Comparison of ENCODE assay signal across 8 mouse cellular contexts in the genomic region with DNA sequence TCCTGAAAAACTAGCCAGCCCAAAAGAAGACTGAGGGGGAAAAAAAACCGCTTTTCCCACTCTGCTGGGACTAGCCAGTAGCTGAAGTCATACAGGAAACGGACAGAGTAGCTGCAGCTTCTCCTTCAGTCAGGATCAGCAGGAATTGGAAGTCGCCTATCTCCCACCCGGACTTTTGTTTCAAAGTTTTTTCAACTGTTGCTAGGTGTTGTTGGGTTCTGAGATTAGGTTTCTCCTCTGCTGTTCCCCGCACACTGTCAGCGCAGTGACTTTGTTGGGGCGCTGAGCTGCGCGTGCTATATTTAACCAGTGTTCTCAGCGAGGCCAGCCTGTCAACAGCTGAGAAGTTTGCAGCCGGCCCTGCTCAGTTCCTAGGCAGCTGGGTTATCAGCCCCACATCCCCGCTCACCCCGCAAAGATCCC. TPM values are rescaled to one million over a fixed set of nuclear protein-coding genes. Genes with fewer than 3 reads are reported as not detected.
A peak's percentile ranks its signal among the peaks of the same experiment; 100 is the strongest.
DNase-seq lines count a peak whose midpoint lies in the region; ATAC-seq and TF ChIP-seq lines count a peak whose summit lies in the region.

No protein-coding gene starts in this region.

- no peaks in the 10 kb centered on the region for H3K9me3 ChIP-seq in intestine, postnatal 0 days (ENCODE audit: control insufficient read depth)
- no peaks in the 10 kb centered on the region for H3K9me3 ChIP-seq in midbrain, embryonic 15.5 days
- H3K9me3 ChIP-seq in stomach, embryonic 15.5 days = no peaks in the 10 kb centered on the region

- no peak for TF ChIP-seq POLR2A in liver, adult 2 months (IDR thresholded peaks at IDR 0.05; ENCODE audit: extremely low read depth, insufficient read depth, low read length)

- no peak for TF ChIP-seq CTCF in intestine, postnatal 0 days (IDR thresholded peaks at IDR 0.05; ENCODE audit: low read depth)
- no peak for TF ChIP-seq CTCF in liver, adult 2 months (IDR thresholded peaks at IDR 0.05; ENCODE audit: low read depth, low read length)

- H3K4me2 ChIP-seq in intestine, postnatal 0 days (replicated peaks; ENCODE audit: low read depth) = peak overlapping the region; percentile 50
- H3K4me2 ChIP-seq in midbrain, embryonic 15.5 days = peak overlapping the region; percentile 40
- peak overlapping the region; percentile 57 for H3K4me2 ChIP-seq in stomach, embryonic 15.5 days

- peak overlapping the region; percentile 1; the same call in 1 of the 2 replicates for H3K9ac ChIP-seq in intestine, postnatal 0 days (ENCODE audit: low read depth, low read length)
- peak overlapping the region; percentile 23 for H3K9ac ChIP-seq in liver, adult 2 months (ENCODE audit: low read depth, low read length)
- H3K9ac ChIP-seq in midbrain, embryonic 15.5 days = no peak overlapping the region
- peak overlapping the region; percentile 39; the same call in 1 of the 2 replicates for H3K9ac ChIP-seq in stomach, embryonic 15.5 days

- ATAC-seq in intestine, postnatal 0 days = no peak; the same call in 1 of the 2 replicates
- no peak for ATAC-seq in midbrain, embryonic 15.5 days (replicated peaks)
- peak; percentile 77 for ATAC-seq in stomach, embryonic 15.5 days (ENCODE audit: insufficient read depth, low FRiP score, low read depth)
- ATAC-seq in inflammation-experienced regulatory T-cells, adult 6 months = no peak

- DNase-seq in R1 (ENCODE audit: low read depth, low spot score) = peak; percentile 30
- DNase-seq in embryo, embryonic 11.5 days (ENCODE audit: low read depth, low spot score) = peak; percentile 34
- DNase-seq in heart, adult 18-20 months = peak; percentile 85 to 88
- DNase-seq in liver, adult 2 months (ENCODE audit: extremely low read depth, low read depth, low spot score) = no peak

- 1% methylated on average over 13 of the region's 13 CpGs for WGBS in intestine, postnatal 0 days
- 4% methylated on average over 13 of the region's 13 CpGs for WGBS in liver, adult 2 months
- WGBS in midbrain, embryonic 15.5 days = 15% methylated on average over 13 of the region's 13 CpGs
- WGBS in stomach, embryonic 15.5 days = 0% methylated on average over 13 of the region's 13 CpGs

- H3K79me2 ChIP-seq in liver, adult 2 months (ENCODE audit: control insufficient read depth, insufficient read depth, low read length) = no peaks in the 10 kb centered on the region

- no peaks in the 10 kb centered on the region for H3K36me3 ChIP-seq in intestine, postnatal 0 days (ENCODE audit: control insufficient read depth, insufficient read depth)
- H3K36me3 ChIP-seq in liver, adult 2 months (ENCODE audit: control insufficient read depth, insufficient read depth, low read length) = no peaks in the 10 kb centered on the region
- no peaks in the 10 kb centered on the region for H3K36me3 ChIP-seq in midbrain, embryonic 15.5 days (replicated peaks)
- no peaks in the 10 kb centered on the region for H3K36me3 ChIP-seq in stomach, embryonic 15.5 days

- peak overlapping the region; percentile 66 for H3K27ac ChIP-seq in intestine, postnatal 0 days (ENCODE audit: low read depth, low read length)
- peak overlapping the region; percentile 20 for H3K27ac ChIP-seq in liver, adult 2 months (replicated peaks; ENCODE audit: insufficient read depth, low read depth, low read length)
- H3K27ac ChIP-seq in midbrain, embryonic 15.5 days = no peak overlapping the region
- peak overlapping the region; percentile 74 for H3K27ac ChIP-seq in stomach, embryonic 15.5 days

- peak overlapping the region; percentile 33 for H3K4me3 ChIP-seq in intestine, postnatal 0 days (ENCODE audit: low read depth, low read length)
- peak overlapping the region; percentile 48 for H3K4me3 ChIP-seq in liver, adult 2 months (ENCODE audit: insufficient read depth, low read depth, low read length)
- peak overlapping the region; percentile 20; the same call in 1 of the 2 replicates for H3K4me3 ChIP-seq in midbrain, embryonic 15.5 days
- peak overlapping the region; percentile 39 for H3K4me3 ChIP-seq in stomach, embryonic 15.5 days (replicated peaks)

- H3K4me1 ChIP-seq in intestine, postnatal 0 days (replicated peaks; ENCODE audit: control insufficient read depth, insufficient read depth, low read length) = no peaks in the 10 kb centered on the region
- H3K4me1 ChIP-seq in liver, adult 2 months (ENCODE audit: control insufficient read depth, insufficient read depth, low read length) = no peaks in the 10 kb centered on the region
- peaks cover 7% of the 10 kb centered on the region for H3K4me1 ChIP-seq in midbrain, embryonic 15.5 days
- peaks cover 3% of the 10 kb centered on the region; the same call in 1 of the 2 replicates for H3K4me1 ChIP-seq in stomach, embryonic 15.5 days

- H3K27me3 ChIP-seq in intestine, postnatal 0 days (replicated peaks; ENCODE audit: control insufficient read depth, insufficient read depth, low read length) = no peaks in the 10 kb centered on the region
- H3K27me3 ChIP-seq in liver, adult 2 months (ENCODE audit: control insufficient read depth, insufficient read depth, low read length) = no peaks in the 10 kb centered on the region
- H3K27me3 ChIP-seq in midbrain, embryonic 15.5 days (replicated peaks) = no peaks in the 10 kb centered on the region
- no peaks in the 10 kb centered on the region for H3K27me3 ChIP-seq in stomach, embryonic 15.5 days (replicated peaks)

RNA-seq across cellular contexts. Expression of a gene that starts 35.1 kb away (rescaled TPM):
- total RNA-seq in heart, adult 18-20 months (2021) = 10 to 100 TPM; 79.3 to 88.2 TPM
- polyA plus RNA-seq in intestine, postnatal 0 days (2015; fragmentation: Nextera tagmentation; extraction: Ambion mirVana) = 5.3 and 6.7 TPM in 2 replicates
- 0.47 and 1.2 TPM in 2 replicates for total RNA-seq in liver, adult 2 months (2014; rRNA removed)
- polyA plus RNA-seq in liver, adult 2 months (2012; rRNA removed) = 0.10 and 0.15 TPM in 2 replicates
- polyA plus RNA-seq in midbrain, embryonic 15.5 days (2015; fragmentation: Nextera tagmentation; extraction: Ambion mirVana) = 3.2 and 3.6 TPM in 2 replicates
- 10.6 and 11.9 TPM in 2 replicates for polyA plus RNA-seq in stomach, embryonic 15.5 days (2015; fragmentation: Nextera tagmentation; extraction: Ambion mirVana)
- polyA plus RNA-seq in inflammation-experienced regulatory T-cells, adult 6 months (2017; shearing (Covaris generic)) = 1 to 10 TPM in 2 of 3 experiments, under 1 TPM in 1; 0.36 to 1.7 (median 1.0) TPM
